Mouse (Mus musculus) heart, postnatal 0 days (tissue): Measurements from ENCODE around the gene Dnajc15. TPM values are rescaled to one million over a fixed set of nuclear protein-coding genes. Genes with fewer than 3 reads are reported as not detected.

ENCODE experiments used
- ATAC-seq: fragments of 200-750 bp; cut with Nextera tagmentation; 2 replicates; pipeline ENCODE4 v1.8.0; 2017; ENCODE audit warnings: low read depth, moderate number of reproducible peaks, moderate library complexity; ENCODE audit not compliant: insufficient read depth
- DNase-seq: peaks from one replicate; pipeline ENCODE4 v3.0.0-alpha.2; 2016; ENCODE audit warnings: low spot score
- H3K27ac ChIP-seq: fragments of 300-500 bp; sonication (generic); 2 replicates; pipeline ENCODE4 v1.5.1; 2014; ENCODE audit warnings: low read depth, mild to moderate bottlenecking
- H3K27me3 ChIP-seq: fragments of 300-500 bp; sonication (generic); 2 replicates; pipeline ENCODE4 v1.6.1; 2014; ENCODE audit warnings: low read length, mixed read lengths; ENCODE audit not compliant: control insufficient read depth, insufficient read depth
- H3K36me3 ChIP-seq: fragments of 300-500 bp; sonication (generic); replicated peaks from 2 replicates; pipeline ENCODE4 v1.6.1; 2014; ENCODE audit warnings: low read length, mixed read lengths; ENCODE audit not compliant: control insufficient read depth, insufficient read depth
- H3K4me1 ChIP-seq: fragments of 300-500 bp; sonication (generic); 2 replicates; pipeline ENCODE4 v1.6.1; 2014; ENCODE audit warnings: antibody characterized with exemption; ENCODE audit not compliant: control insufficient read depth, insufficient read depth
- H3K4me2 ChIP-seq: fragments of 300-500 bp; sonication (generic); 2 replicates; pipeline ENCODE4 v1.6.1; 2014; ENCODE audit warnings: low read depth, mild to moderate bottlenecking, low read length, moderate library complexity
- H3K4me3 ChIP-seq: fragments of 300-500 bp; sonication (generic); 2 replicates; pipeline ENCODE4 v1.5.1; 2014; ENCODE audit warnings: low read depth, low read length
- H3K9ac ChIP-seq: fragments of 300-500 bp; sonication (generic); replicated peaks from 2 replicates; pipeline ENCODE4 v1.6.1; 2014; ENCODE audit warnings: low read depth, low read length, mixed read lengths
- H3K9me3 ChIP-seq: fragments of 300-500 bp; sonication (generic); replicated peaks from 2 replicates; pipeline ENCODE4 v1.6.1; 2016; ENCODE audit warnings: low read length; ENCODE audit not compliant: control insufficient read depth
- CTCF ChIP-seq: IDR thresholded peaks from 2 replicates; pipeline ENCODE4 v1.5.1; 2016; ENCODE audit warnings: antibody characterized with exemption, control low read depth, low read depth
- EP300 ChIP-seq: IDR thresholded peaks from 2 replicates; pipeline ENCODE4 v1.6.1; 2016; ENCODE audit warnings: antibody characterized with exemption, low read depth
- WGBS: fragments of 180-500 bp; shearing (Covaris S2); extraction: QIAGEN DNeasy Blood & Tissue Kit; methylation state at CpG from one replicate; pipeline ENCODE4 v1.1.7; 2014; 5-methylcytosine and 5-hydroxymethylcytosine counted together
- polyA plus RNA-seq: library from polyadenylated mRNA; unstranded; fragments of >200 nt; fragmentation: Nextera tagmentation; extraction: Ambion mirVana; gene quantifications from 2 replicates; pipeline ENCODE4 v1.2.1, GENCODE M21; 2015
- total RNA-seq: library from RNA; depleted of rRNA; stranded (reverse); fragments of >200 nt; gene quantifications from 2 replicates; pipeline ENCODE4 v1.2.3, GENCODE M21; 2014; ENCODE audit warnings: low replicate concordance

Gene Dnajc15
- total and polyA plus RNA-seq, 2 experiments from 2014 or later: 9.9 to 241 TPM

- Histone ChIP-seq H3K36me3 (no peaks in the 10 kb centered on the region), H3K27me3 (no peaks in the 10 kb centered on the region), H3K27ac (no peak overlapping the region), H3K4me1 (no peaks in the 10 kb centered on the region), H3K4me2 (peak overlapping the region; percentile 26; the same call in 1 of the 2 replicates), H3K9me3 (no peaks in the 10 kb centered on the region), H3K9ac (no peak overlapping the region), H3K4me3 (no peak overlapping the region)
- no peak for DNase-seq
- TF ChIP-seq EP300 (no peak), CTCF (no peak)
- no peak for ATAC-seq
- 36% methylated on average over 5 of the region's 5 CpGs for WGBS
Measured at GRCm38 (mm10) chr14:77905466-77905865, 30.5 kb upstream of the Dnajc15 start.

- H3K4me3 ChIP-seq: peak within 1 kb of the TSS; percentile 31; the same call in 1 of the 2 replicates
- peak within 1 kb of the TSS; percentile 50 for H3K4me2 ChIP-seq
Measured at GRCm38 (mm10) chr14:77904171-77904762, 29.3 kb upstream of the Dnajc15 start, which contains the start of gene Epsti1. Epsti1 (plus strand) TSS chr14:77904239.

GRCm38 (mm10) chr14:77902541-77902940 lies 27.6 kb upstream of the Dnajc15 start:
- H3K9me3 ChIP-seq: no peaks in the 10 kb centered on the region
- H3K4me3 ChIP-seq: no peak overlapping the region
- TF ChIP-seq CTCF: no peak
- TF ChIP-seq EP300: no peak
- ATAC-seq (no peak), DNase-seq (no peak)
- no peaks in the 10 kb centered on the region for H3K27me3 ChIP-seq
- no peak overlapping the region for H3K9ac ChIP-seq
- WGBS: 88% methylated on average over 3 of the region's 3 CpGs
- H3K36me3 ChIP-seq: no peaks in the 10 kb centered on the region
- H3K27ac ChIP-seq: no peak overlapping the region
- H3K4me1 ChIP-seq: no peaks in the 10 kb centered on the region
- no peak overlapping the region for H3K4me2 ChIP-seq

More at GRCm38 (mm10) chr14:77904171-77904762, 29.3 kb upstream of the Dnajc15 start, which contains the start of gene Epsti1:
- 57% methylated on average over 15 of the region's 15 CpGs for WGBS
- H3K27me3 ChIP-seq: no peaks in the 10 kb centered on the region
- H3K27ac ChIP-seq: no peak within 1 kb of the TSS; the same call in 1 of the 2 replicates
- no peak for ATAC-seq
- no peaks in the 10 kb centered on the region for H3K4me1 ChIP-seq
- DNase-seq: no peak
- TF ChIP-seq CTCF (no peak), EP300 (no peak)
- no peaks in the 10 kb centered on the region for H3K36me3 ChIP-seq
- no peaks in the 10 kb centered on the region for H3K9me3 ChIP-seq
- no peak within 1 kb of the TSS; the same call in 1 of the 2 replicates for H3K9ac ChIP-seq

GRCm38 (mm10) chr14:77895951-77896350 lies 21.0 kb upstream of the Dnajc15 start:
- H3K27ac ChIP-seq: no peak overlapping the region
- H3K4me2 ChIP-seq: no peak overlapping the region
- 81% methylated on average over 3 of the region's 3 CpGs for WGBS
- ATAC-seq (no peak), DNase-seq (no peak)
- no peaks in the 10 kb centered on the region for H3K36me3 ChIP-seq
- no peak overlapping the region for H3K9ac ChIP-seq
- no peak overlapping the region for H3K4me3 ChIP-seq
- H3K4me1 ChIP-seq: no peaks in the 10 kb centered on the region
- no peaks in the 10 kb centered on the region for H3K27me3 ChIP-seq
- TF ChIP-seq EP300 (no peak), CTCF (no peak)
- no peaks in the 10 kb centered on the region for H3K9me3 ChIP-seq

- no peaks in the 10 kb centered on the region for H3K27me3 ChIP-seq
- DNase-seq (no peak), ATAC-seq (no peak)
- TF ChIP-seq CTCF (no peak), EP300 (no peak)
- no peak overlapping the region for H3K4me2 ChIP-seq
- H3K4me3 ChIP-seq: no peak overlapping the region
- H3K9me3 ChIP-seq: no peaks in the 10 kb centered on the region
- no peak overlapping the region for H3K27ac ChIP-seq
- no peaks in the 10 kb centered on the region for H3K36me3 ChIP-seq
- no peaks in the 10 kb centered on the region for H3K4me1 ChIP-seq
- H3K9ac ChIP-seq: no peak overlapping the region
- WGBS: 86% methylated on average over 7 of the region's 7 CpGs
Measured at GRCm38 (mm10) chr14:77889911-77890310, 15.0 kb upstream of the Dnajc15 start.

GRCm38 (mm10) chr14:77886941-77887340 lies 12.0 kb upstream of the Dnajc15 start:
- Histone ChIP-seq H3K4me2 (no peak overlapping the region), H3K27ac (no peak overlapping the region), H3K9me3 (no peaks in the 10 kb centered on the region), H3K27me3 (no peaks in the 10 kb centered on the region), H3K36me3 (no peaks in the 10 kb centered on the region), H3K4me3 (no peak overlapping the region), H3K4me1 (no peaks in the 10 kb centered on the region), H3K9ac (no peak overlapping the region)
- DNase-seq (no peak), ATAC-seq (no peak)
- 77% methylated on average over 4 of the region's 4 CpGs for WGBS
- no peak for TF ChIP-seq EP300
- TF ChIP-seq CTCF: no peak
